Mouse (Mus musculus): ENCODE measurements around the gene Pafah1b2.

The Pafah1b2 gene

DNA sequence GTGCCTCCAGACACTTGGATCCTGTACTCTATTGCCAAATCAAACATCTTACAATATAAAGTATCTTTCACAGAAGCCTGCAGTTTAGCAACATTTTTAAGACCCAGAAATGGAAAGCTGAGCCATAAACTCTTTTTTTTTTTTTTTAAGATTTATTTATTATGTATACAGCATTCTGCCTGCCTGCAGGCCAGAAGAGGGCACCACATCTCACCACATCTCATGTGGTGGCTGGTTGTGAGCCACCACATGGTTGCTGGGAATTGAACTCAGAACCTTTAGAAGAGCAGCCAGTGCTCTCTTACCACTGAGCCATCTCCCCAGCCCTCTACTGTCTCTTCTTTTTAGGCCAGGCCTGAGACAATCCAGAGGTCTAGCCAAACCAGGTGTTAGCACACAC lies 31.2 kb downstream of the Pafah1b2 start:
- in situ Hi-C loops (cut with MboI, MseI) = no loop called here

DNA sequence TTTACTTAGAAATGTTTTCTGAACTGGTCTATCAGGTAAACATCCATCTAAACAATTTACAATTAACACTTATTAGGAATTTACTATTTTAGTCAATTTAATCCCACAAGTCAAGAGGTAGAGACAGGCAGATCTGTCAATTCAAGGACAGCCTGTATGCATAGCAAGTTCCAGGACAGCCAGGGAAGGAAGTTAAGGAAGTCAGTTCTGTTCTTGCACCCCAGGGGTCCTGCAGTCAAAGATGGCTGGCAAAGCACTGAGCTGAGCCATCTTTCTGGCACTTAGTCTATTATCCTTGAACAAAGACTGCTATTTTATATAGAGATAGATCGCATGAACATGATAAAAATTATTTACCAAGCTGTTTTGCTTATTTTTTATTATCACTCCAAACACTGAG lies 31.9 kb downstream of the Pafah1b2 start:
- in situ Hi-C loops (cut with MboI, MseI) = no loop called here

DNA sequence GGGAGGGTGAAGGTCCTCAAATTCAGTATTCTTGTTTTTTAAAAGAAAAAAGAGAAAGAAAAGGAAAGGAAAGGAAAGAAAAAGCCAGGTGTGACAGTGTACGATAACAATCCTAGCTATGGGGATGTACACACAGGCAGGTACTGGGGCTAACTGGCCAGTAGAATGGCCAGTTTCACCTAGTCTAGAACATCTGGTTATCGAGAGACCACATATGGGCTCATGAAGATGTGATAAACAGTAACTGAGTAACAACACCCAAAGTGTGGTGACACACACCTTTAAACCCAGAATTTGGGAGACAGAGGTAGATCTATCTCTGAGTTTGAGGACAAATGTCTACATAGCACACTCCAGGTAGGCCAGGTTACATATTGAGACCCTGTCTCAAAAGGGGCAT lies 32.7 kb downstream of the Pafah1b2 start:
- in situ Hi-C loops (cut with MboI, MseI) = no loop called here

DNA sequence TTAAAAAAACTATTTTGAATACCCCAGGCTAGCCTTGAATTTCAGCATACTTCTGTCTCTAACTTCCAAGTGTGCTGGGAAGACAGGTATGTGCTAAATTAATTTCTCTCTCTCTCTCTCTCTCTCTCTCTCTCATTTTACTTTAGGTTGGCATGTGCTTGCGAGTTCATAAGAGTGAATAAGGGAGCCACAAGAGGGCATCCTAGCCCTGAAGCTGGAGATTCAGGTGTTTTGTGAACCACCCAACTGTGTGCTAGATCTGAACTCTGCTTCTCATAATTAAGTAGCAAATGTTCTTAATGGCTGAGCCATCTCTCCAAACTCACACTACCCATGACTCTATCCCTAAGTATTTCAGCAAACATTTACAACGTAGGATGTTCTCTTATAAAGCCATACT lies 35.6 kb downstream of the Pafah1b2 start:
- in situ Hi-C loops (cut with MboI, MseI) = no loop called here

DNA sequence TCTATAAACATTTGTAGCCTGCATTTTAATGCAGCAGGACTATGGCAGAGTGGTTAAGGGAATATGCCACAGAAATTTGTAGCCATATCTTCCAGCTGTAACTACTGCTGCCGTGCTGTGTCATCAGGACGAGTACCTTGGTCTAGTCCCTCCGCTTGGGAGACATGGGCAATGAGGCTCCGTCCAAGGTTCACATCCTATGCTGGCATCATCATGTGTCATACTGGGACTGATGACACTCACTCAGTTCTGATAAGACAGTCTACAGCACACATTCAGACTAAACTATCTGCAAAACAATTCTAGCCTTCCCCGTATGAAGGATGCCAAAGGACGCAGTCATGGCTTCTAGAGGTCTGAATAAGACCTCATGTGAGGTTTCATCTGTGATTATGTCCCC lies 48.9 kb downstream of the Pafah1b2 start:
- in situ Hi-C loops (cut with MboI, MseI) = no loop called here

DNA sequence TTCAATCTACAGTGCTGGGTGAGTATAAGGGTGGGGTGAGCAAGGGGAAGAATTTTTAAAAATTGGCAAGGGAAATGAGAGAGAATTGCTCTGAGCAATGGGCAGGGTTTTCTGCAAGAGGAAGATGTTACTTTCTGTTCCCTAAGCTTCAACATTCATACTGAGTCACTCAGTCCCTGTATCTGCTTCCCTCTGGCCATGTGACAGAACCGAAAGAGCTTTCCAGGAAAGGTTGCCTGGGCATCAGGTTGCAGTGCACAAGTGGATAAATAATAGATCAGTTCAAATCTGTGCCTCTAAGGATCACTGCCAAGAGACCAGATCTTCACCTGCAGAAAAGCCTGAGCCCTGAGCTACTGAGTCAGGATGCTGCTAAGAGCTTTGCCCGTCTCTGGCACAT lies 50.6 kb downstream of the Pafah1b2 start:
- in situ Hi-C loops (cut with MboI, MseI) = no loop called here

DNA sequence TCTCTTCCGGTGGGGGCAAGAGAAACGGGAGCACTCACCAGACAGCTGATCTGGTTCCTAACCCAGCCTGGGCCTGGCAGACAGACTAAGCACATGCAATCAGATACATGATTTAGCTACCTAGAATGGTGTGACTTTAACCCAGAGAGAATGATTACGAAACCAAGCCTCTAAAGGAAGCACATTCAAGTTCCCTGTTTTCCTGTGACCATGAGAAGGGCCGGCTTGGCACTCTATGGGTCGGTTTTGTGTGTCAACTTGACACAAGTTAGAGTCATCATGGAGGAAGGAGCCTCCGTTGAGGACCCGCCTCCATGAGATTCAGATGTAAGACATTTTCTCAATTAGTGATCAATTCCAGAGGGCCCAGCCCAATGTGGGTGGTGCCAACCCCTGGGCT lies 52.8 kb downstream of the Pafah1b2 start:
- in situ Hi-C loops (cut with MboI, MseI) = no loop called here

DNA sequence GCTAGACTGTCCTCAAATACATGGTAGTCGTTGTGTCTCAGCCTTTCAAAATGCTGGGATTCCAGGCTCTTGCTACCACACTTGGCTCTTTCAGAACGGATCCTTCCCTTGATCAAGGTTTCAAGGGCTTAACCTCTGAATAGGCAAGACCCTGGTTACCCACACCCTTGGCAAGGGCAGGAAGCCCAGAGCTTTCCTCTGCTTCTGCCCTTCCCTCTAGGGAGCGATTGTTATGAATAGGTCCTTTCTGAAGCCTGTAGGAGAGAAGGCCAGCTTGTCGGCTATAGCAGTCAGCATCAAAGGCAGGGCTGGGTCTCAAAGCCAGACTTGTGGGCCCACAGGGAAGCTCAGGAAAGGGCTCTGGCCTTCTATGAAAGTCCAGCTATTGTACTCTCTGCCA lies 53.6 kb downstream of the Pafah1b2 start:
- in situ Hi-C loops (cut with MboI, MseI) = no loop called here

DNA sequence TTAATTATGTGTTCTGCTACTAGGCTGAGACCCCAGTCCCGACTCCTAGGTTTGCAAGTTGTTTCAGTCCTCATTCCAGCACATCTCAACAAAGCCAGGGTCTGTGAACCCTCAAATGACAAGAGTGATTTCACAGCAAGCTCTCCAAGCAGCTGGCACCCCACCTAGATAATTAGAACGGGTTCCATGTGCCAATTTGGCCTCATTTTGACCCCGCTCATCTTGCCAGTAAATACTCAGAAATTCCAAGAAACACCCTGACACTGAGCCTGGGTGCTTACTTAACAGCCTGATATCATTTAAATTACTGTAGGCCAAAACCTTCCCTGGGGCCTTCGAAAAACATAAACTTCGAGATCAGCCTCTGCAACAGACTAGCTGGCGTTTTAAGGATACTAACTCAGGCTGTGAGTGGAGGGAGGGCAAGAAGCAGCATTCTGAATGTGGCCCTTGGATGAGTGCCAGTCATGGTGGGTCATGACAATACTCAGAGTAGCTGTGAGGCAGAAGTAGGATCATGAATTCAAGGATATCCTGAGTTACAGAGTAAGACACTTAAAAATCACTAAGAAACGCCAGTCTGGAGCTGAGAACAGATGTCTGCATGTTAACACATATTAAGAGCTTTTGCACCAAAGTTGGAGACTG lies 54.3 kb downstream of the Pafah1b2 start:
- in situ Hi-C loops (cut with MboI, MseI) = no loop called here

DNA sequence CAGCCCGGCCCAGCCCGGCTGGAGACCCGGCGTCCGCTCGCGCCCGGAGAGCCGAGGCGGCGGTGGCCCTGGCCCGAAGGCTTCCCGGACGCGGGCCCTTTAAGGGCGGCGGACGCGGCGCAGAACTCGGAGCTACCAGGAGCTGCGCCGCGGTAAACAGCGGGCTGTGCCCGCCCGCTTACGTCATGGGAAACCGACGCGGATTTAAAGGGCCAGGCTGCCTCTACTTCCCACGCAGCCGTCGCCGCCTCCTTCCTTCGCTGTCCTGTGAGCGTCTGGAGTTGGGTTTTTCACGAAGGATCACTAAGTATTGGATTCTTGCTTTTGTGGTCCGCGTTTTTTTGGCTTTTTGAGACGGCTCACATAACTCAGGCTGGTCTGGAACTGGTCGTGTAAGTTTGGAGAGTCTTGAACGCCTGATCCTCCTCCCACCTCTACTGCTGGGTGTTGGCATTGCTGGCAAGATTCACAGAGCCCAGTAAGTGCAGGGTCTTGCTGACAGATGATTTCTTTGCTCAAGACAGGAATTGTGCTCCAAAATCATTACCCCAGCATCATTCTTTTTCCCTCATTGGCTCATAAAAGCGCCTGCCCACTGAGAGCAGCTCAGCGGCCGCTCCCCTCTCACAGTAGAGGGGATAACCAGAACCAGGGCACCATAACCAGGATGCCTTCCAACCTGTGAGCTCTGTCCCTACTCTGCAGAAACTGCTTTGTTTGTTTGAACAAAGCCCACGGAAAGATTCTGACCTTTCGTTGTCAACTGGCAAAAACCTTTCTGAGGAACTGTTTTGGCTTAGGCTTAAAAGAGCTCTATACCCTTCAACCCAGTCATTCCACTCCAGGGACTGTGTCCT lies 57.2 kb downstream of the Pafah1b2 start, which contains the start of gene Sidt2:
Gene Sidt2 (minus strand): TSS at position 152 of the 857 bp plus-strand sequence.
- in situ Hi-C loops (cut with MboI, MseI) = no loop called here

DNA sequence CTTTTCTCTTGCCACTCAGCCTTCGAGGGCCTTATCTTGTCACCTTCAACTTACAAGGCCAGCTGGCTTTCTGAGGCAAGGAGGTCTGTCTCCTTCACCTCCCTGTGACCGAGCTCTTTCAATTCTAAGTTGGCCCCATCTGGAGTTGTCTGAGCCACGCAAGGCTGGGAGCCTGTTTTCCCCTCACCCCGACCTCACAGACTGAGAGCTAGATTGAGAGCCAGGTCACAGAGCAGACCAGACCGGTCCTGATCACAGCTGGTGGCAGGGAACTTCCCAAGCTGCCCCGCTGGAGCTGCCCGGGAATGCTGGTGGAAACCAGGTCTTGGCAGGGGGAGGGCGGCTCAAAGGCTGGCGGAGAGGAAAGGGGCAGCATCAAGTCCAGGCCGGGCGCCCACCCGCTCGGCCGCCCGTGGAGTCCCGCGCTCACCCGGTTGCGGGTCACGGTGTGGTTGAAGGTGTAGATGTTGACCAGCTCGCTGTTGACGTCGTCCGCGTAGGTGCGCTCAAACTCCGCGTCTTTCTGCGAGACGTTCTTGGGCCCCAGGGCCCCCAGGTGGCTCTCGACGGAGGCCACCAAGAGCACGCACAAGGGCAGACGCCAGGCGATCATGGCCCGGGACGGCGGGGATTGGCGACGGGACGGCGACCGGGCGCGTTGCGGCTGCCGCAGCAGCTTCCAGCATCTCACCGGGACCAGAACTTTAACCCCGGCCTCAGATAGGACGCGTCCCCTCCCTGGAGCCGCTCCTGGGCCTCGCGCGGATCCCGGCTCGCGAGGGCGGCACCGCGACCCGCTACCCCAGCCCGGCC lies 58.0 kb downstream of the Pafah1b2 start:
- in situ Hi-C loops (cut with MboI, MseI) = no loop called here

DNA sequence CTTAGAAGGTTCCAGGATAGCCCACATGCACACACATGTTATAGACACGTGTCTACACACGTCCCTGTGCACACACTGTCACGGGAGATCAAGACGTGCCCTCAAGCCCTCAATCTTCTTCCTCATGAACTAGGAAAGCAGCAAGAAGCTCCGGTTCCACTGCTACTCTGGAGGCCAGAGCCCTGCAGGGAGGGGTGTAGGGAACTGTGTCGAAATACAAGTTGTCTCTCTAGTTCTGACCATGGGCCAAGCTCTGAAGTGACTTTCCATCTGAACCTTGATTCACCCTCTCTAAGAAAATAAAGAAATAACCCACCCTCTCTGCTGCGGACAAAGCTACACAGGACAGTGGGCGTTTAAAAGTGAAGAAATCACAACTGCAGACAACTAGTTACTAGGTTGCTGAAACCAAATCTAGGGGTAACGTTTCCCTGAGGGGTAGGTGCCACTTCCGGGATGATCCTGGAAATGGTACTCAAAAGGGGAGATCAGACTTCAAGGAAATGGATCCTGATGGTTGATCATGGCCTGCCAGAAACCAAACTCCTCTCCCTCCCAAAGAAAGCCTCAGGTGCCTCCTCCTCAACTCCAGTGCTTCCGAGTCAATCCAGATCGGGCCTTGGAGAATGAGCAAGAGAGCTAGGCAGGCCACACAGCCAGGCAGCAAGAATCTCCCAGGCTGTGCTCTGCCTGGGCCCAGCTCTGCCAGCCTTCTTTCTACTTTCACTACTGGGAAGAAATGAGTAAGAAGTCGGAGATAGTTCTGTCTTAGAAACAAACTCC lies 58.8 kb downstream of the Pafah1b2 start:
- in situ Hi-C loops (cut with MboI, MseI) = no loop called here

DNA sequence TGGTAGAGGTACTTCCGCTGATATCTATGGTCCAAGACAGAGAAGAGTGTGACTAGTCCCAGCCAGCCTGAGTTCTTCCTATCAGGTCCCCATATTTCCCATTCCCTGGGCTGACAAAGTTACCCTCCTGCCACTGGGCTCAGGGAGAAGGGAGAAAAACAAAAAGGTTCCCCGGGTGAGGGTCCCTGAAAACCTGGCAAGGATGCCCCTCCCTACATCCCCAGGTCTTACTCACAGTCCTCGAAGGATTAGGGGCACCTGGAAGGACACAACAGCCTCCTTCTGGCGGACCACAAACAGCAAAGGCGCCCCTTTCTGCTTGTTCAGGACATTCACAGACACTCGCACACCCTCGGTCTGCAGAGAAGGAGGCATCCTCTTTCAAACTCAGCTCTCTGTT lies 59.6 kb downstream of the Pafah1b2 start:
- in situ Hi-C loops (cut with MboI, MseI) = no loop called here

DNA sequence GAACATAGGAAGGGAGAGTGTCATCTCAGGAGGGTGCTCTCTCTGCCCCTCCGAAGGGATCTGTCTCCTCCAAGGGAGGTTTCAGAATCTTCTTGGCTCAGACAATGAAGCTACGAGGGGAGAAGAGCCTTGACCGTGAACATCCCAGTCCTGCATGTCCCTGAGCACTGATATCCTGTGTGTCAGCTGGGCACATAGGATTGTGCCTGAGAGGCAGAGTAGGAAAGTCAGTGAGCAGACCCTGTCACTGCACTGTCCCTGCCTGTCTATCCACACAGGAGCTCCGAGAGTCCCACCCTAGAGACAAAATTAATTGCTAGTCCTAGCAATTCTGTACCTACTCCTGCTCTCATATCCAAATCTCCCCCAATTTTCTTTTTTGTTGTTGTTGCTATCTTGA lies 60.4 kb downstream of the Pafah1b2 start:
- in situ Hi-C loops (cut with MboI, MseI) = no loop called here

DNA sequence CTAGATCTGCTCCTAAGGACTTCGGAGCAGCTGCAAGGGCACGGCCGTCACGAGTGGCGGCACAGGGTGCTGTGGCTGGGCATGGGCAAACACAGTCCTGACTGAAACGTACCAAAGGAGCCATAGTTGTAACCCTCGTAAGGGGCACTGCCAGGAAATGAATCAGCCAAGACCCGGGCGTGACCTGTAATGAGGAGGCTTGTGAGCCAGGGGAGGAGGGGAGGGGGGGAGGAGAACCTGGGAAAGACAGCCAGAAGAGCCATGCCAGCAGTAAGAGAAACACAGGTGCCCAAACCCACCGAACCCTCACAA lies 65.7 kb downstream of the Pafah1b2 start:
- in situ Hi-C loops (cut with MboI, MseI) = no loop called here

DNA sequence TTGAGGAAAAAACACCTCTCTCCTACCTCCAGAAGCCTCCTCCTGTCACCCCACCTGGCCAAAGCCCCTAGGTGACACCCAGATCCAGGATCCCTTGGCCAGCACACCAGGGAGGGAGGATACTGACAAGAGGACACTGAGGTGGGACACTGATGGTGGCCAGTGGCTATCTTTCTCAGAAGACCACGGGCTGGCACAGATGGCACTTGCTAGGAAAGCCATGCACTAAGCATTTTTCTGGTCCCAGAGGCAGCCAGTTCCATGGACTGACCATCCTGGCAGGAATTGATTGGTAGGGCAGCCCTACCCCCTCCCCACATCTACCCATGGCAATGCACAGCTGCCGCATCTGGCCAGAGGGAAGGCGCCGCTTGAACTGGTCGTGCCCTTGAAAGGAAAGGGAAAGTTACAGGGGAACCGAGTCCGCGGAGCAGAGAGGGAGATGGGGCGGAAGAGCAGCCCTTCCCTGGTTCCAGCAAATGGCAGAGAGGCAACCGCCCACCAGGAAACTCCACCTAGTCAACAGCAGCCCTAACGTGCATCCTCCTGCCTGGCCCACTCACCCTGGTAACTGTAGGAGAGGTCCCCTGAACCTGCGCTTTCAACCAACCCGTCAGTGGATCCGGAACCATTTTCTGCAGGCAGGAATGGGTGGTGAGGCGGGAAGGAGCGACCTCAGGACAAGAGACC lies 66.2 kb downstream of the Pafah1b2 start:
- in situ Hi-C loops (cut with MboI, MseI) = no loop called here

DNA sequence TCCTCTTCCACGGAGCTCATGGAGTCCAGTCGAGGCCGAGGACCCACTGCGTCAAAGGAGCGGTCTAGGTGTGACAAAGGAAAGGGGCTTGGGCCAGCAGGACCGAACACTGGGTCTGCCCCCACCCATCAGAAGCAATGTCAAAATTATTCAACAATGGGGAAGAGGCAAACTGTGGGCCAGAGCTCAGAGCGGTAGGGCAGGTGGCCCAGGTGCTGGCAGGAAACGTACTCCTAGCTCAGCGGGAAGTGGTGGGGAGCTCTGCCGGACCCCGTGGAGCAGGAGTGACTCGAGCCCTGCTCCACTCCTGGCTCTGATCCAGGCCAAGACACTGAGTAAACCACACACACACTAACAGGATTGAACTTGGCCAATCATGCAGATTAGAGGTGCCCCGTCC lies 66.8 kb downstream of the Pafah1b2 start:
- in situ Hi-C loops (cut with MboI, MseI) = no loop called here

DNA sequence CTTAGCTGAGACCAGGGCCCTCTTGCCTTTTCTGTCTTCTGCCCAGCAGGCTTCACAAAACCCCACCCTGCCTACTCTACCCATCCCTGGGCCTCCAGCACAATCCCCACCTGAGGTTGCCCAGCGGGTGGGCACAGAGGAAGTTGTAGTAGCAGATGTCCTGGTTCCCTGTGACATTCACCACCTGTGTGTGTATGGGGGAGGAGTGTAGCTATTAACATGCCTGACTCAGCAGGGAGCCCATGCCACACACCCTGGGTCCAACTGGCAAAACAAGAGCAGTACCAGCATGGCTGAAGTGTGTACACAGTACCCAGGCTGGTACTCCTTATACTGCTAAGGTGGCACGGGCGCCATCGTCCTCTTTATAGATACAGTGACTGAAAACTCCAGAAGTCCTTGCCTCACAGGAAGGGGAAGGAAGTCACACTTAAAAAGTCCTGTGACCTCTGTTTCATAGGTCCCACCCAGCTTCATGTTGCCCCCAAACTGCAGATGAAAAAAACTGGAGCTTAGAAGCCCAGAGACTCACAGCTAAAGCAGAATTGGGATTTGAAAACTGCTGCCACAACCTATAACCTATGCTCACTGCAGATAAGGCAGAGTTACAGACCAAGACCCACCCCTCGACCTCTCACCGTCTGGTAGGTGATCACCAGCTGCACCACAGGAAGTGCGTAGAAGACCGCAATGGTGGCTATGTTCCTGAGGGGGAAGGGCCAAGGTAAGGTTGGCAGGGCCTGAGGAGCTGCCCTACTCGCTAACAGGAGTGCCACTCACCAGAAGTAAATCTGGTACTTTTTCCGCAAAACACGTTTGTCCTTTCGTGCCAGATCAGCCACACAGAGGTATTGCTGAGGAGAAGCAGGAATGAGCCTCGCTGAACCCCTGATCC lies 67.7 kb downstream of the Pafah1b2 start:
- in situ Hi-C loops (cut with MboI, MseI) = no loop called here

DNA sequence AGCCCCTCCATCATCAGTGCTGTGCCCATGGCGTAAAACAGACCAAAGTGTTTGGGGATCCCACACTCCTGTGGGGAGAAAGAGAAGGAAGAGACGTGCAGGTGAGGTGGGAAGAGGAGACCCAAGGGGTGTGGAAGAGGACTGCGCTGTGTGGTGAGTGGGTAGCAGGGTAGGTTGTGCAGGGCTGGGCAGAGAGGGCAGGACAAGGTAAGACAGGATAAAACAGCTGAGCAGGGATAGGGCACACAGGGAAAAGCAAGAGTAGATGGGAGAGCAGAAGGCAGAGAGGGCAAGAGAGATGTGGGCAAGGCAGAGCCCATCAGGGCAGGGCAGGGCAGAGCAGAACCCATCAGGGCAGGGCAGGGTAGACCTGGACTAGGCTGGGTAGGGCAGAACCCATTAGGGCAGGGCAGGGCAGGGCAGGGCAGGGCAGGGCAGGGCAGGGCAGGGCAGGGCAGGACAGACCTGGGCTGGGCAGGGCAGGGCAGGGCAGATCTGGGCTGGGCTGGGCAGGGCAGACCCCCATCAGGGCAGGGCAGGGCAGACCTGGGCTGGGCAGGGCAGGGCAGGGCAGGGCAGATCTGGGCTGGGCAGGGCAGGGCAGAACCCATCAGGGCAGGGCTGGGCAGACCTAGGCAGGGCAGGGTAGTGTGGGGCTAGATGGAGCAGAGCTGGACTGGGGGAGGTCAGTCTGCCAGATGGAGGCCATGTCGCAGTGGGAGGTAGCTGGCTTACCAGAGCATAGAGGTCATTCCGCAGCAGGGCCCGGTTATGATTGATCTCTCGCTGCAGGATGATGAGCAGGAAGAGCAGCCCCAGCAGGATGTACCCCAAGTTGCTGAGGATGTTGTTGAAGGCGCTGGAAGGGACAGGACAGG lies 68.6 kb downstream of the Pafah1b2 start:
- in situ Hi-C loops (cut with MboI, MseI) = no loop called here
